Mouse (Mus musculus) stomach, embryonic 15.5 days (tissue): Measurements from ENCODE around the gene Kif28. TPM values are rescaled to one million over a fixed set of nuclear protein-coding genes. Genes with fewer than 3 reads are reported as not detected.
"Not testable (repeated sequence)": the region's sequence is repeated elsewhere in the genome, so short reads cannot be mapped to it uniquely, and the experiment has no call there.

Experiments
- ATAC-seq: fragments of 200-750 bp; cut with Nextera tagmentation; 2 replicates; pipeline ENCODE4 v1.8.0; 2017; ENCODE audit warnings: low read depth, moderate number of reproducible peaks, moderate TSS enrichment; ENCODE audit not compliant: insufficient read depth, low FRiP score
- H3K27ac ChIP-seq: fragments of 300-500 bp; sonication (generic); 2 replicates; pipeline ENCODE4 v1.5.1; 2015; ENCODE audit warnings: mild to moderate bottlenecking, inconsistent platforms
- H3K27me3 ChIP-seq: fragments of 300-500 bp; sonication (generic); replicated peaks from 2 replicates; pipeline ENCODE4 v1.6.1; 2015; ENCODE audit warnings: inconsistent platforms
- H3K36me3 ChIP-seq: fragments of 300-500 bp; sonication (generic); 2 replicates; pipeline ENCODE4 v1.6.1; 2015; ENCODE audit warnings: inconsistent platforms
- H3K4me1 ChIP-seq: fragments of 300-500 bp; sonication (generic); 2 replicates; pipeline ENCODE4 v1.6.1; 2015; ENCODE audit warnings: inconsistent platforms
- H3K4me2 ChIP-seq: fragments of 300-500 bp; sonication (generic); 2 replicates; pipeline ENCODE4 v1.6.1; 2015; ENCODE audit warnings: mild to moderate bottlenecking, inconsistent platforms
- H3K4me3 ChIP-seq: fragments of 300-500 bp; sonication (generic); replicated peaks from 2 replicates; pipeline ENCODE4 v1.5.1; 2015; ENCODE audit warnings: inconsistent platforms
- H3K9ac ChIP-seq: fragments of 300-500 bp; sonication (generic); 2 replicates; pipeline ENCODE4 v1.6.1; 2015; ENCODE audit warnings: inconsistent platforms
- H3K9me3 ChIP-seq: fragments of 300-500 bp; sonication (generic); 2 replicates; pipeline ENCODE4 v1.6.1; 2016; ENCODE audit warnings: inconsistent platforms
- WGBS: fragments of 180-500 bp; shearing (Covaris S2); methylation state at CpG from one replicate; pipeline ENCODE4 v1.1.7; 2015; 5-methylcytosine and 5-hydroxymethylcytosine counted together
- polyA plus RNA-seq: library from polyadenylated mRNA; unstranded; fragments of >200 nt; fragmentation: Nextera tagmentation; extraction: Ambion mirVana; gene quantifications from 2 replicates; pipeline ENCODE4 v1.2.1, GENCODE M21; 2015

Gene Kif28
- polyA plus RNA-seq, 1 experiment from 2014 or later = 0.05 TPM

DNA sequence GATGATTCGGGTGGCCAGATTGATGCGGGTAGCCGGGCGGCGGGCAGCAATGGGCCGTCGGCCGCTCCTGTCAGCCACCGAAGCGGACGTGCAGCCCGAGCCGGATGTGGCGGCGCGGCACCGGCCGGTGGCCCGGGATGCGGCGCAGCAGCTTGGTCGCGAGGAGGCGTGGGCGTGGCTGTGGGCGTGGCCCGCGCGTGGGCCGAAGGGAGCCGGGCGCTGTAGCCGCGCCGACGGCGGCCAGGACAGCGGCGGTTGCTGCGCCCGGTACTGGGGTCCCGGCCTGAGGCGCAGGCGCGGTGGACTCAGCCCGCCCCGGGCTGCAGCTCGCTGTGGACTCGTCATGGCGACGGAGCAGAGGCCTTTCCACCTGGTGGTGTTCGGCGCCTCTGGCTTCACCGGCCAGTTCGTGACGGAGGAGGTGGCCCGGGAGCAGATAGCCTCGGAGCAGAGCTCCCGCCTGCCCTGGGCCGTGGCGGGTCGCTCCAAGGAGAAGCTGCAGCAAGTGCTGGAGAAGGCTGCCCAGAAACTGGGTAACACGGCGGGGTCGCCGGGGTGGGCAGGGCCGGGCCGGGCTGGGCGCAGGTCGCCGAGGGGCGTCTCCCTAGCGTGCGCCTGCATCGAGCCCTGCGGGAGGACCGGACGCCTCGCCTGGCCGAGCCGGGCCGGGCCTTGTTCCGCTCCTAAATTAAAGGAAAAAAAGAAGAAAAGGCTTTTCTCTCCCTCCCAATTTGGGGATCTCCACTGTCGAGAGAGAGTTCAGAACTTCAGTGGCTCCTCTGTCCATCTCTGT, 76.9 kb downstream of the Kif28 start, which contains the start of gene Sccpdh:
Gene Sccpdh, plus strand, starts transcription at position 198 of the 793 bp plus-strand sequence.
- H3K4me1 ChIP-seq = peaks cover 5% of the 10 kb centered on the region
- WGBS = under 1% methylated on average over 80 of the region's 84 CpGs
- H3K36me3 ChIP-seq = no peaks in the 10 kb centered on the region
- peak within 1 kb of the TSS; percentile 89 for H3K4me2 ChIP-seq
- ATAC-seq = peak; percentile 93
- no peaks in the 10 kb centered on the region for H3K27me3 ChIP-seq
- peak within 1 kb of the TSS; percentile 31 for H3K27ac ChIP-seq
- H3K9me3 ChIP-seq = no peaks in the 10 kb centered on the region
- H3K9ac ChIP-seq = peak within 1 kb of the TSS; percentile 88
- H3K4me3 ChIP-seq = peak within 1 kb of the TSS; percentile 82

DNA sequence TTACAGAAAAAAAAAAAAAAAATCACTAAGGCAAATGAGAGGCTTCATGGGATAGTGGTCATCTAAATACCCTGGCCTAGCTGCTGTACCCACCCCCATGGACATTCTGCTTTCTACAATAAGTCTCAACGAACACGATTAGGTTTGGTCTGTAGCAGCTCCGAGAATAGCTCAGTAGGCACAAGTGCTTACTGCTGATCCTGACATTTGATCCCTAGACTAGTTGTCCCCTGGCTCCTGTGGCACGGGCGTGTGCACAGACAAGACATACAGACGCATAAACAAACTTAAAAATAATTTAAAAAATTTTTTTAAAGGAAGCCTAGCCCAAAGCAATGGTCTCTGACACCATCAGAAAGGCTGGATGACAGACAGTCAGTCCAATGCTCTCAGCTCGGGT, 77.6 kb downstream of the Kif28 start:
- H3K4me2 ChIP-seq = peak overlapping the region; percentile 89
- H3K36me3 ChIP-seq = no peaks in the 10 kb centered on the region
- no peak overlapping the region; the same call in 1 of the 2 replicates for H3K9ac ChIP-seq
- H3K27me3 ChIP-seq = no peaks in the 10 kb centered on the region
- peaks cover 5% of the 10 kb centered on the region for H3K4me1 ChIP-seq
- H3K4me3 ChIP-seq = peak overlapping the region; percentile 82
- ATAC-seq = no peak
- WGBS = 10% methylated on average over 7 of the region's 7 CpGs
- H3K9me3 ChIP-seq = no peaks in the 10 kb centered on the region
- H3K27ac ChIP-seq = peak overlapping the region; percentile 31

DNA sequence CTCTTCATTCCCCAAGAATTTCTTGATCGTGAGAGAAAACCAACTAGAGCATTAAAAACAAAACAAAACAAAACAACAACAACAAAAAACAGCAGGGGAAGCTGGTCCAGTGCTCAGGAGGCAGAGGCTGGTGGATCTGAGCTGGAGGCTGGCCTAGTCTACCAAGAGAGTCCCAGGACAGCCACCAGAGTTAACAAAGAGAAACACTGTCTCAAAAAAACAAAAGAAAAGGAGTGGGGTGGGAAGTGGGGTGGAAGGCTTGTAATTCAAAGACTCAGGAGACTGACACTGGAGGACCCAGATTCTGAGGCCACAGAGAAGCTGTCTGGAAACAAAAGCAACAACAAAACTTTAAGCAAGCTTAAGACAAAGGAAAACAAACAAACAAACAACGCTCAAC, 78.1 kb downstream of the Kif28 start:
- no peaks in the 10 kb centered on the region for H3K36me3 ChIP-seq
- H3K27ac ChIP-seq = no peak overlapping the region
- peaks cover 5% of the 10 kb centered on the region for H3K4me1 ChIP-seq
- no peaks in the 10 kb centered on the region for H3K9me3 ChIP-seq
- no peaks in the 10 kb centered on the region for H3K27me3 ChIP-seq
- H3K9ac ChIP-seq = no peak overlapping the region
- ATAC-seq = no peak
- WGBS = 81% methylated on average over 2 of the region's 2 CpGs
- no peak overlapping the region for H3K4me2 ChIP-seq
- H3K4me3 ChIP-seq = no peak overlapping the region

DNA sequence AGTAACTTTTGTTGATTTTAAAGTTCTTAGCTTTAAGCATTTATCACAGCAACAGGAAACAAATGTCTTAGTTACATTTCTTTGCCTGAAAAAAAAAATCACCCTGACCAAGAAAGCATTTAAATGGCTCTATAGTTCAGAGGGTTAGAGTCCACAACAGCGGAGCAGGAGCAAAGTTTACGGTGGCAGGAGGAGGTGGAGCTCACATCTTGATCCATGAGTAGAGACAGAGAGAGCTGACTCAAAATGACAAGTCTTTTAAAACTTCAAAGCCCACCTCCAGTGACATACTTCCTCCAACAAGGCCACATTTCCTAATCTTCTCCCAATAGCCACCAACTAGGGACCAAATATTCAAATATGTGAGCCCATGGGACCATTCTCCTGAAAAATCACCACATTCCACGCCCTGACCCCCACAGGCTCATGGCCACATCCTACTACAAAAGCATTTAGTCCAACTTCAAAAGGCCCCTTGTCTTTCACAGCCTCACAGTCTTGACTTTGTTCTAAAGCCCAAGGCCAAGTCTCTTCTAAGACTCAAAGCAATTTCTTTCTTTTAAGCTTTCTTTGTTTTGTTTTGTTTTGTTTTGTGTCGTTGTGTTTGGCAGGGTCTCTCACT, 80.7 kb downstream of the Kif28 start:
- no peak overlapping the region for H3K4me3 ChIP-seq
- H3K9ac ChIP-seq = no peak overlapping the region
- 44% methylated on average over 4 of the region's 4 CpGs for WGBS
- no peaks in the 10 kb centered on the region for H3K27me3 ChIP-seq
- H3K27ac ChIP-seq = 0 out of 2 replicates have a peak overlapping the region, but pooled peaks have one; percentile 38
- H3K4me1 ChIP-seq = peaks cover 4% of the 10 kb centered on the region
- no peak overlapping the region for H3K4me2 ChIP-seq
- no peaks in the 10 kb centered on the region for H3K9me3 ChIP-seq
- no peak for ATAC-seq
- no peaks in the 10 kb centered on the region for H3K36me3 ChIP-seq

- WGBS = 86% methylated on average over 5 of the region's 5 CpGs
- Histone ChIP-seq H3K4me3 (no peak overlapping the region), H3K36me3 (no peaks in the 10 kb centered on the region), H3K9me3 (no peaks in the 10 kb centered on the region), H3K4me2 (no peak overlapping the region), H3K4me1 (no peaks in the 10 kb centered on the region), H3K27me3 (no peaks in the 10 kb centered on the region), H3K27ac (no peak overlapping the region), H3K9ac (no peak overlapping the region)
- no peak for ATAC-seq
Observed at GRCm38 (mm10) chr1:179663065-179663464, 82.0 kb downstream of the Kif28 start.

- H3K27me3 ChIP-seq = no peaks in the 10 kb centered on the region
- no peak overlapping the region for H3K9ac ChIP-seq
- H3K27ac ChIP-seq = no peak overlapping the region
- no peak overlapping the region for H3K4me2 ChIP-seq
- 82% methylated on average over 5 of the region's 5 CpGs for WGBS
- H3K4me3 ChIP-seq = no peak overlapping the region
- H3K36me3 ChIP-seq = no peaks in the 10 kb centered on the region
- no peaks in the 10 kb centered on the region for H3K4me1 ChIP-seq
- H3K9me3 ChIP-seq = no peaks in the 10 kb centered on the region
- no peak for ATAC-seq
Observed at GRCm38 (mm10) chr1:179651224-179651623, 93.8 kb downstream of the Kif28 start.

DNA sequence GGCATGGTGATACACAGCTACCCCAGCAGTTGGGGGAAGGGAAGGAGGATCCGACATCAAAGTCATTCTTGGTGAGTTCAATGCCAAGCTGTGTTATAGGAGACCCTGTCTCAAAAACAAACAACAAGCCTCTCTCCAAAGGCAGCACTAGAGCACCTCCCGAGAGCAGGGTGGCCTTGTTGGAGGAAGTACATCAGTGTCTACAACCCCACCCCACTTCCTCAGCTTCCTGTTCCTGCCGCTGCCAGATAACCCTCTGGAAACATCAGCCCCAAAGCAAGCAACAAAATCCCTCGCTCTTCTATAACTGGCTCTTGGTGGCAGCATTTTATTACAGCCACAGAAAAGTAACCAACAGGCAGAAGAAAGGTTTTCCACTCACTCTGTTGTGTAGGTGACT, 94.8 kb downstream of the Kif28 start:
- Histone ChIP-seq H3K4me3 (no peak overlapping the region), H3K9ac (no peak overlapping the region), H3K27ac (no peak overlapping the region), H3K27me3 (no peaks in the 10 kb centered on the region), H3K36me3 (no peaks in the 10 kb centered on the region), H3K9me3 (no peaks in the 10 kb centered on the region), H3K4me1 (peaks cover 5% of the 10 kb centered on the region; the same call in 1 of the 2 replicates), H3K4me2 (no peak overlapping the region)
- ATAC-seq = no peak
- WGBS = 57% methylated on average over 4 of the region's 4 CpGs

GRCm38 (mm10) chr1:179649324-179649723, 95.7 kb downstream of the Kif28 start:
- peaks cover 5% of the 10 kb centered on the region; the same call in 1 of the 2 replicates for H3K4me1 ChIP-seq
- no peak for ATAC-seq
- no peak overlapping the region for H3K4me3 ChIP-seq
- 68% methylated on average over 3 of the region's 3 CpGs for WGBS
- no peak overlapping the region for H3K4me2 ChIP-seq
- no peak overlapping the region for H3K27ac ChIP-seq
- no peaks in the 10 kb centered on the region for H3K36me3 ChIP-seq
- H3K9me3 ChIP-seq = no peaks in the 10 kb centered on the region
- no peaks in the 10 kb centered on the region for H3K27me3 ChIP-seq
- no peak overlapping the region for H3K9ac ChIP-seq

DNA sequence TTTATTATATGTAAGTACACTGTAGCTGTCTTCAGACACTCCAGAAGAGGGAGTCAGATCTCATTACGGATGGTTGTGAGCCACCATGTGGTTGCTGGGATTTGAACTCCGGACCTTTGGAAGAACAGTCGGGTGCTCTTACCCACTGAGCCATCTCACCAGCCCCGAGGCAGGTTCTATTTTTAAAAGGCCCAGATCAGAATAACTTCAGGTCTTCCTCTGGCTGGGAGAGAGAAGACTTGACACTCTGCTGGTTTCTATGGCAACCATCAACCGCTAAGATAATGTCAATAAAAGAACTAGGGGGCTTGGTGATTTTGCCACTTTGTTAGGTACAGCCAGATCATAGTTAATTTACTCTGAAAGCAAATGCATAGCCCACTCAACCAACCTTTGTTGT, 96.4 kb downstream of the Kif28 start:
- not testable (repeated sequence) for H3K4me1 ChIP-seq, H3K9me3 ChIP-seq, H3K27me3 ChIP-seq, H3K4me3 ChIP-seq, H3K9ac ChIP-seq, ATAC-seq, H3K27ac ChIP-seq, H3K4me2 ChIP-seq, H3K36me3 ChIP-seq
- WGBS = 73% methylated on average over 5 of the region's 5 CpGs

GRCm38 (mm10) chr1:179645980-179646268, 99.1 kb downstream of the Kif28 start:
- WGBS = 23% methylated on average over 4 of the region's 4 CpGs
- peaks cover 5% of the 10 kb centered on the region; the same call in 1 of the 2 replicates for H3K4me1 ChIP-seq
- peak overlapping the region; percentile 47 for H3K4me2 ChIP-seq
- no peaks in the 10 kb centered on the region for H3K9me3 ChIP-seq
- H3K36me3 ChIP-seq = no peaks in the 10 kb centered on the region
- no peak overlapping the region for H3K27ac ChIP-seq
- H3K27me3 ChIP-seq = no peaks in the 10 kb centered on the region
- no peak overlapping the region for H3K9ac ChIP-seq
- H3K4me3 ChIP-seq = no peak overlapping the region
- ATAC-seq = no peak
